Mouse (Mus musculus) heart, adult 8-10 months (tissue): ENCODE measurements around the gene Olfr543. TPM values are rescaled to one million over a fixed set of nuclear protein-coding genes. Genes with fewer than 3 reads are reported as not detected.
A peak's percentile ranks its signal among the peaks of the same experiment; 100 is the strongest.

ENCODE experiments used
- DNase-seq: peaks from one replicate; pipeline ENCODE4 v3.0.0; 2022; ENCODE audit warnings: low spot score
- total RNA-seq, 4 experiments: library from RNA; stranded (reverse); gene quantifications; 2 replicates each; pipeline ENCODE4 v1.2.4; 2022

The Olfr543 gene
- total RNA-seq, 4 experiments from 2014 or later: not detected

DNA sequence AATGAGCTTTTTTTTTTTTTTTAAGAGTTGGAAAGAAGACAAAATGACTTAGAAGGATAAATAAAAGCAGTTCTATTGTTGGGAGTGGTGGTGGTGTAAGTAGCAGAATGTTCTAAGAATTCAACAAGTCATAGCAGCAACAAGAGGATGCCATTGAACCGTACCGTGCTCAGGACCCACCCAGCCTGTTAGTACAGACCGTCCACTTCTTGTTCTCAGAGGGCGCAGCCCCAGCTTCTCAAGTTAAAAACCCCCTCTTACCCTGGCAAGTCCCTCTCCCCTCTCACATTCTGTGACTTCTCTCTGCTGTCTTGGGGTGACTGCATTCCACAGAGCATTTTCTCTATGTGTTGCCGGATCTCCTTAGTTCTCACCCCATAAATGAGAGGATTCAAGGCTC lies 4.9 kb downstream of the Olfr543 start:
- DNase-seq: no peak

DNA sequence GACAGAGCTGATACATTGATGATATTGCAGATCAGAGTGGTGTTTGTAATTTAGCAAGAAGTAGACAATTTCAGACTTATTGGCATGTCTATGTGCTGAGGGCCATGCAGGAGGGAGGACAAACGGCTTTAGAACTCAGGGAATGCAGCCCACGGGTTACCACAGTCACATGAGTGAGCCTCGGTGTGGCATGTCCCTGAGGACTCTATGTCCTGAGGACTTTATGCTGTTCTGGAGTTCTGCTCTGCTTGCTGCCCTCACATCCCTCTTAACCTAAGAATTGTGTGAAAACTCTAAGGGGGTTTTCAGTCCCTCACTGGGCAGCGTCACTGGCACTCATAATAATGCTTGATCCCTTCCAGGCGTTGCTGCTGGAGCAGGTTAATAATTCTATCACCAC lies 8.8 kb downstream of the Olfr543 start:
- DNase-seq: no peak

DNA sequence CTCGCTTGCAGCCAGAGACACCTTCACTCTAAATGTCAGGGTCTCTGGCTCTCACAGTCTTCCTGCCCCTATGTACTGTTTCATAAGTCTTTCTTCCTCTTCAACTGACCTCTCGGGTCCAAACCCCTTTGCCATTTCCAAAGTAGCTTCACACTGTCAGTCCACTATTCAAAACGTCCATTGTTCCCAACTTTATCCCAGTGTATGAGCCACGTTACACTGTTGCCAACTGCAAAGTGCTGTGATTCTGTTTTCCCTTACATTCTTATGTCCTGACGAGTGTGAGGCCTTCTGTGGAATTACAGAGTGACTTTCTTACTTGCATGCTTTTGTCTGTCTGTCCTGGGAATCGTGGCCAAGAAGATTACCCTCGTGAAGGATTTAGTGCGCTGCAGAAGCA lies 13.9 kb downstream of the Olfr543 start:
- no peak for DNase-seq

DNA sequence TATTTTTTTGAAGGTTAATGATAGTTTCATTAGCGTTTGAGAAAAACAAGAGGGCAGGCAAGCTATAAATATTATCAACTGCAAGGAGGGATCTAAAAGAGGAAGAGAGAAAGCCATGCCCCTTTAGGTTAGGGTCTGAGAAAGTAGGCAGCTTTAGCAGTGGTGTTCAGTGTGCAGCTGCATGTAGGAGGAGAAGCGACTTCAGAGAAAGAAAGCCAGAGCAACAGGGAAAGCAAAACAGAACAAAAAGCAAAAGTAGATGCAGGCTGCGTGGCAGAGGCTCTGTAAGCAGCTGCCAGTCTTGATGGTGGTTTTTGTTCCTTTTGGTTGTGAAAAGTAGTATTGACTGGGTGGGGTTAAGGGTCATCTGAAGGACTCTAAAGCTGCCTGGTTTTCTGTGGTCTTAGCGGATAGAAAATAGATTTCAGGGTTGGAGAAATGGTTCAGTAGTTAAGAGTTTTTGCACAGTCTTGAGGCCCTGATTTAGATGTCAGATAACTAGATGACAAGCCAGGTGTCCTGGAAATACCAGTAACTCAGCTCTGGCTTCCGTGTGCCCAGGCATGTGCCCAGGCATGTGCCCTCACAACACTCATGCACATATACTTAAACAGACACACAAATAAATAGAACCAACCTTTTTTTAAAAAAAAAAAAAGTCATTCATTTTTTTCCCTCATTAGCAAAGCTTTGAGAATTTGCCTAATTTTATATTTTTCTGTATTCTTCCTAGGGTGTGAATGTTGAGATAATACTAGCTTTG lies 22.7 kb downstream of the Olfr543 start:
- no peak for DNase-seq

DNA sequence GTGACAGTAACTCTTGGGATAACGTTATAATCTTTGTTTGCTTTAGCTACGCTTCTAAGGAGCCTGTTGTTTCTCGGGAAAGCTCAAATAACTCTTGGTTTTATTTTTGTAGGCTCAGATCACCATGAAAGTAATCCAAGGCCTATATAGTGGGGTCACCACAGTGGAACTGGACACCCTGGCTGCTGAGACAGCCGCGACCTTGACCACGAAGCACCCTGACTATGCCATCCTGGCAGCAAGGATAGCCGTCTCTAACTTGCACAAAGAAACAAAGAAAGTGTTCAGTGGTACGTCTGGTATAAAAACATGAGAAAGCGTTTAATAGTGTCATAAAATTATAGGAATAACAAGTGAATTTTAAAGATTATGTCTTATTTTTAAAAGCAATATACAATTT lies 35.0 kb downstream of the Olfr543 start:
- DNase-seq: no peak

DNA sequence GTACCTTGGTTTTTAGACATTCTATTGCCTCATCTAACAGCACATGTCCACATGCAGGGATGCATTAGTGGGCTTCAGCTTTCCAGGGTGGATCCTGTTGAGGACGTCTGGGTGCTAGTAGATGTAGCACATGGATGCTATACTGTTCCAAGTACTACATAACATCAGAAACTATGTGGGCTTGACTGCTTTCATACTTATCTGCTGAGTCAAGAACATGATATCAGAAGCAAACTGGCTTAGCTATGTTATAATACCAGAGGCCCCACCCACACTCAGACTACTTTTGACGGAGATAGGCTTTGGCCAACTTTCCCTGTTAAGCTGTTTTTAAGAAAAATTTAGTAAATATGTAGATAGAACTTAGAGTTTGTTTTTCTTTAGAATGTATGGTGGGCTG lies 37.2 kb downstream of the Olfr543 start:
- no peak for DNase-seq

DNA sequence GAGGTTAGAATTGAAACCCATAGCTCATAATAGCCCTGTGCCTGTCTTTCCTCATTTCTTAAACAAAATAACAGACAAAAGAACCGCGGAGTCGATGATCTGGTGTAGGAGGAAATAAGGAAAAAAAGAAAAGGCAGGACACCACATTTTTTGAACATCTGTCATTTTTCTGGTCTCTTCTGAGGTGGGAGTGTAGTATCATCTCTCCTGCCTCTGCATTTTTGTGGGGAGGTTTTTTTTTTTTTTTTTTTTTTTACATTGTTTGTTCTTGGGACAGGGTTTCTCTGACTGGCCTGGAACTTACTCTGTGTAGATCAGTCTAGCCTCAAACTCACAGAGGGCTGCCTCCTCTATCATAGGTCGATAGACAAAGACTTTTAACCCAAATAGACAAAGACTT lies 39.0 kb downstream of the Olfr543 start:
- DNase-seq: no peak

DNA sequence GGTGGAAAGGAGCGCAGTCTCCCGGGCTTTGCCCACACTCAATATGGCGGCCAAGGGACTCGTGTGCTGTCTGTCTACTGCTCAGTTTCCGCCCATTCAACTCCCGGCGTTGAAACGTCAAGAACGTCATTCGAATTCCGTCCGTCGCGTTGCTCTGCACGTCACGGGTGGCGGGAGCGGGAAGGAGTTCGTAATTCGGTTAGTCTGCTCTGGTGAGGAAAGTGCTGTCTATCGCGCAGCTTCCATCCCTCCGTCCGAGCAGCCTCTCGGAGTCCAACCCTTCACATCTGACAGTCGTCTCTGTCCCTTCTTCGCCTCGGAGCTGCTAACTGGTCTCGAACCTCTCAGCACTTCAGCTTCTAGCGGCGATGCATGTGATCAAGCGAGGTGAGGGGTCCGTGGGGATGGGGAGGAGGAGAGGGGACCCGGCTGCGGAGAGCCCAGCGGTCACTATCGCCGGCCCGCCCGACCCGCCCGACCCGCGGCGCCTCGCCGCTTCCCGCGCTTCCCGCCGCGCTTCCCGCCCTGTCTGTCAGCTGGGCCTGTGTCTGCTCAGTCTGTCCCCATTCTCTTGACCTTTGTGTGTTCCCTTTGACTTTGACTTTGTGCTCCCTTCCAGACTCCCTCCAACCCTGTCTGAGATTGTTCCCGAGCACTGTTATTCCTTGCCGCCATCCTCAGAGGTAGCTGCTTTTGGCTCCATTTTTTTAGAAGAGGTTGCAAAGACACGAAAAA lies 39.7 kb downstream of the Olfr543 start, which contains the start of gene Rrm1:
Gene Rrm1, plus strand, starts transcription at position 39 of the 735 bp plus-strand sequence.
- peak; percentile 97 for DNase-seq

DNA sequence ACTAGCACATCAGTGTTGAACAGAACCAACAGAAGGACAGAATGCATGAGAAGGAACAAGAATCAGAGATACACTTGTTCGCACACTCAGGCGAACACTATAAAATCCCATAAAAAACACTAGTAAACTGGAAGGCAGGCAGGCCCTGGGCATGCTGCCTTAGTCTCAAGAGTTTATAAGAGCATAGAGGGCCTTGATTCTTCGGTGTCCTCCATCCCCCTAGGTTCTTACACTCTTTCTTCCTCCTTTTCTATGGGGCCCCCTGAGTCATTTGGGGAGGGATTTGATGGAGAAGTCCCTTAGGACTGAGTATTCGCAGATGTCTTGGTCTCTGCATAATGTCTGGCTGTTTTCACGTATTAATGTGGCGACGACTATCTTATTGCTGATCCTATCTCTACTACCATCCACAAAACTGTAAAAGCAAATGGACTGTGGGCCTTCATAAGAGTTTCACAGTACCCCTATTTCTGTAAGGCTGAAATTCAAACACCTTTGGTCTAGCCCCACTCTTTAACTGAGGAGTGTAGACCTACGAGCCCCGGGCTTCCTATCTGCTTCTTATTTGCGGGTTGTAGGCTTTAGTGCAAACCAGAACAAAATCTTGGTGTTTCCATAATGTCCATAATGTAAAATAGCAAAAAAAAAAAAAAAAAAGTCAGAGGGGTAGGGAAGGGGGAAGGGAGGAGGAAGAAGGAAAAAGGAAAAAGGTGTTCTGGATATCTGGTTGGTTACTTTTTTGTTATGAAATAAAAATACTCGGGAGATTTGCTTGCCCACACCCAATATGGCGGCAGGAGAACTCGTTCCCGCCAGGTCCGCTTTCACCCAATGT lies 40.4 kb downstream of the Olfr543 start:
- no peak for DNase-seq

DNA sequence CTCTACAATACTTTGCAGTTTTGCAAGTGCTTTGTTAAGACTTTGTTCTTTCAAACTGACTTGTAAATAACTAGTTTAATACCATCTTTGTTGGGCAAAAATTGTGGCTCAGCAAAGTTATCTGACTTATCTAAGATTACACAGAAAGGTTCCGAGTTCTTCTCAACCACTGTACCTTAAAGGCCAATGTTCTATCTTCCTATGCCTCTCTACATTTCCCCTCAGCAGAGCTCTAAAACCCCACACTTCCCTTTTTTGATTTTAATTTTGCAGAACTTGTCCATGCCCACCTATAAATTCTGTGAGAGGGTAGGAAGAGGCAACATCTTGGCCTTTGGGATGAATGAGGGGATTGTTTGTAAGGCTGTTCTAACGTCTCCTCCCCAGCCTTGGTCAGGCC lies 47.1 kb downstream of the Olfr543 start:
- no peak for DNase-seq

Other genes starting within 250 kb of the Olfr543 start
- 10 to 100 TPM; 17.5 to 20.1 (median 19.2) TPM for gene Rhog, start 225.6 kb downstream of the Olfr543 start, total RNA-seq
- 10 to 100 TPM; 21.9 to 25.1 (median 24.0) TPM for gene Stim1, start 213.9 kb downstream of the Olfr543 start, total RNA-seq
- gene Rrm1, start 40.0 kb downstream of the Olfr543 start, total RNA-seq: 10 to 100 TPM in 3 of 4 experiments, 1 to 10 TPM in 1; 8.8 to 13.1 (median 10.9) TPM
- gene Olfr544, start 6.6 kb upstream of the Olfr543 start, total RNA-seq: not detected
- not detected for gene Olfr545, start 17.9 kb upstream of the Olfr543 start, total RNA-seq
- not detected for gene Olfr547, start 53.1 kb upstream of the Olfr543 start, total RNA-seq
- not detected for gene Olfr548-ps1, start 59.2 kb upstream of the Olfr543 start, total RNA-seq
- gene Olfr549, start 68.2 kb upstream of the Olfr543 start, total RNA-seq: not detected
- 1 to 10 TPM; 5.1 to 8.2 (median 6.2) TPM for gene Trim21, start 83.8 kb upstream of the Olfr543 start, total RNA-seq
- under 1 TPM in 3 of 4 experiments, not detected in 1; 0.26 to 0.41 (median 0.27) TPM for gene Olfr550, start 89.8 kb upstream of the Olfr543 start, total RNA-seq
- gene Olfr551, start 110.2 kb upstream of the Olfr543 start, total RNA-seq: not detected
- gene Olfr552, start 116.1 kb upstream of the Olfr543 start, total RNA-seq: under 1 TPM; 0.11 to 0.20 (median 0.14) TPM
- not detected for gene Olfr553, start 136.5 kb upstream of the Olfr543 start, total RNA-seq
- not detected for gene Olfr554, start 156.8 kb upstream of the Olfr543 start, total RNA-seq
- not detected for gene Olfr555, start 177.1 kb upstream of the Olfr543 start, total RNA-seq
- gene Olfr556, start 183.2 kb upstream of the Olfr543 start, total RNA-seq: not detected
- 10 to 100 TPM in 2 of 4 experiments, 1 to 10 TPM in 2; 7.1 to 12.6 (median 10.1) TPM for gene Trim68, start 205.6 kb upstream of the Olfr543 start, total RNA-seq
- gene Olfr557, start 214.2 kb upstream of the Olfr543 start, total RNA-seq: not detected
- gene Olfr558, start 220.5 kb upstream of the Olfr543 start, total RNA-seq: 1 to 10 TPM; 1.7 to 2.8 (median 2.0) TPM
- not detected for gene Olfr33, start 237.4 kb upstream of the Olfr543 start, total RNA-seq
- gene Olfr559, start 245.8 kb upstream of the Olfr543 start, total RNA-seq: not detected